Mouse (Mus musculus): ENCODE measurements around the gene Fbxl2. TPM values are rescaled to one million over a fixed set of nuclear protein-coding genes. Genes with fewer than 3 reads are reported as not detected.

The Fbxl2 gene
- polyA plus RNA-seq, 1 experiment = 2.3 TPM

GRCm38 (mm10) chr9:114042490-114042889 is 3.5 kb downstream of the Fbxl2 start:
- no peak overlapping the region for H3K4me3 ChIP-seq (ENCODE audit: insufficient read depth, low read depth, low read length)
- no peak overlapping the region for H3K27ac ChIP-seq (replicated peaks; ENCODE audit: low read depth, low read length)

GRCm38 (mm10) chr9:114040945-114041344 is 5.0 kb downstream of the Fbxl2 start:
- no peaks in the 10 kb centered on the region for H3K4me1 ChIP-seq (ENCODE audit: control insufficient read depth, insufficient read depth, insufficient read length, low read length)
- no peak overlapping the region for H3K4me3 ChIP-seq (ENCODE audit: insufficient read depth, low read depth, low read length)
- no peak overlapping the region for H3K27ac ChIP-seq (replicated peaks; ENCODE audit: low read depth, low read length)

More at GRCm38 (mm10) chr9:114042490-114042889, 3.5 kb downstream of the Fbxl2 start:
- H3K4me1 ChIP-seq (ENCODE audit: control insufficient read depth, insufficient read depth, insufficient read length, low read length) = no peaks in the 10 kb centered on the region

GRCm38 (mm10) chr9:114026261-114026934 is 19.6 kb downstream of the Fbxl2 start:
- H3K27ac ChIP-seq (replicated peaks; ENCODE audit: low read depth, low read length) = no peak overlapping the region
- H3K4me1 ChIP-seq (ENCODE audit: control insufficient read depth, insufficient read depth, insufficient read length, low read length) = no peaks in the 10 kb centered on the region
- H3K4me3 ChIP-seq (ENCODE audit: insufficient read depth, low read depth, low read length) = peak overlapping the region; percentile 70

- Histone ChIP-seq H3K4me3 (ENCODE audit: insufficient read depth, low read depth, low read length) (peak overlapping the region; percentile 70), H3K27ac (replicated peaks; ENCODE audit: low read depth, low read length) (no peak overlapping the region), H3K4me1 (ENCODE audit: control insufficient read depth, insufficient read depth, insufficient read length, low read length) (no peaks in the 10 kb centered on the region)
These were observed 20.1 kb downstream of the Fbxl2 start for GRCm38 (mm10) chr9:114025846-114026245.

GRCm38 (mm10) chr9:114025182-114025581 is 20.8 kb downstream of the Fbxl2 start:
- Histone ChIP-seq H3K4me3 (ENCODE audit: insufficient read depth, low read depth, low read length) (no peak overlapping the region), H3K4me1 (ENCODE audit: control insufficient read depth, insufficient read depth, insufficient read length, low read length) (no peaks in the 10 kb centered on the region), H3K27ac (replicated peaks; ENCODE audit: low read depth, low read length) (no peak overlapping the region)

GRCm38 (mm10) chr9:114022141-114022540 is 23.9 kb downstream of the Fbxl2 start:
- Histone ChIP-seq H3K27ac (replicated peaks; ENCODE audit: low read depth, low read length) (no peak overlapping the region), H3K4me1 (ENCODE audit: control insufficient read depth, insufficient read depth, insufficient read length, low read length) (no peaks in the 10 kb centered on the region), H3K4me3 (ENCODE audit: insufficient read depth, low read depth, low read length) (no peak overlapping the region)

- no peak overlapping the region for H3K4me3 ChIP-seq (ENCODE audit: insufficient read depth, low read depth, low read length)
- H3K27ac ChIP-seq (replicated peaks; ENCODE audit: low read depth, low read length) = no peak overlapping the region
- no peaks in the 10 kb centered on the region for H3K4me1 ChIP-seq (ENCODE audit: control insufficient read depth, insufficient read depth, insufficient read length, low read length)
These were observed 26.8 kb downstream of the Fbxl2 start for GRCm38 (mm10) chr9:114019012-114019762.

- no peaks in the 10 kb centered on the region for H3K4me1 ChIP-seq (ENCODE audit: control insufficient read depth, insufficient read depth, insufficient read length, low read length)
- no peak overlapping the region for H3K27ac ChIP-seq (replicated peaks; ENCODE audit: low read depth, low read length)
These were observed 29.6 kb downstream of the Fbxl2 start for GRCm38 (mm10) chr9:114016402-114016801.

GRCm38 (mm10) chr9:114015724-114016123 is 30.3 kb downstream of the Fbxl2 start:
- Histone ChIP-seq H3K4me1 (ENCODE audit: control insufficient read depth, insufficient read depth, insufficient read length, low read length) (no peaks in the 10 kb centered on the region), H3K27ac (replicated peaks; ENCODE audit: low read depth, low read length) (no peak overlapping the region), H3K4me3 (ENCODE audit: insufficient read depth, low read depth, low read length) (no peak overlapping the region)

More at GRCm38 (mm10) chr9:114016402-114016801, 29.6 kb downstream of the Fbxl2 start:
- no peak overlapping the region for H3K4me3 ChIP-seq (ENCODE audit: insufficient read depth, low read depth, low read length)

GRCm38 (mm10) chr9:114014034-114014433 is 32.0 kb downstream of the Fbxl2 start:
- Histone ChIP-seq H3K4me3 (ENCODE audit: insufficient read depth, low read depth, low read length) (no peak overlapping the region), H3K4me1 (ENCODE audit: control insufficient read depth, insufficient read depth, insufficient read length, low read length) (no peaks in the 10 kb centered on the region), H3K27ac (replicated peaks; ENCODE audit: low read depth, low read length) (no peak overlapping the region)

GRCm38 (mm10) chr9:114011203-114011602 is 34.8 kb downstream of the Fbxl2 start:
- no peak overlapping the region for H3K4me3 ChIP-seq (ENCODE audit: insufficient read depth, low read depth, low read length)
- no peak overlapping the region for H3K27ac ChIP-seq (replicated peaks; ENCODE audit: low read depth, low read length)
- H3K4me1 ChIP-seq (ENCODE audit: control insufficient read depth, insufficient read depth, insufficient read length, low read length) = no peaks in the 10 kb centered on the region

GRCm38 (mm10) chr9:114009526-114009925 is 36.5 kb downstream of the Fbxl2 start:
- H3K4me1 ChIP-seq (ENCODE audit: control insufficient read depth, insufficient read depth, insufficient read length, low read length) = no peaks in the 10 kb centered on the region
- H3K4me3 ChIP-seq (ENCODE audit: insufficient read depth, low read depth, low read length) = no peak overlapping the region
- H3K27ac ChIP-seq (replicated peaks; ENCODE audit: low read depth, low read length) = no peak overlapping the region

GRCm38 (mm10) chr9:114007850-114008350 is 38.1 kb downstream of the Fbxl2 start:
- H3K27ac ChIP-seq (replicated peaks; ENCODE audit: low read depth, low read length) = no peak overlapping the region
- no peaks in the 10 kb centered on the region for H3K4me1 ChIP-seq (ENCODE audit: control insufficient read depth, insufficient read depth, insufficient read length, low read length)
- H3K4me3 ChIP-seq (ENCODE audit: insufficient read depth, low read depth, low read length) = no peak overlapping the region

GRCm38 (mm10) chr9:114006801-114007200 is 39.2 kb downstream of the Fbxl2 start:
- Histone ChIP-seq H3K27ac (replicated peaks; ENCODE audit: low read depth, low read length) (no peak overlapping the region), H3K4me3 (ENCODE audit: insufficient read depth, low read depth, low read length) (no peak overlapping the region)

GRCm38 (mm10) chr9:113998311-113998710 is 47.7 kb downstream of the Fbxl2 start:
- Histone ChIP-seq H3K4me1 (ENCODE audit: control insufficient read depth, insufficient read depth, insufficient read length, low read length) (no peaks in the 10 kb centered on the region), H3K4me3 (ENCODE audit: insufficient read depth, low read depth, low read length) (no peak overlapping the region), H3K27ac (replicated peaks; ENCODE audit: low read depth, low read length) (no peak overlapping the region)

More at GRCm38 (mm10) chr9:114006801-114007200, 39.2 kb downstream of the Fbxl2 start:
- H3K4me1 ChIP-seq (ENCODE audit: control insufficient read depth, insufficient read depth, insufficient read length, low read length) = no peaks in the 10 kb centered on the region
